8 mouse cellular contexts compared by ENCODE assay signal in the genomic region with DNA sequence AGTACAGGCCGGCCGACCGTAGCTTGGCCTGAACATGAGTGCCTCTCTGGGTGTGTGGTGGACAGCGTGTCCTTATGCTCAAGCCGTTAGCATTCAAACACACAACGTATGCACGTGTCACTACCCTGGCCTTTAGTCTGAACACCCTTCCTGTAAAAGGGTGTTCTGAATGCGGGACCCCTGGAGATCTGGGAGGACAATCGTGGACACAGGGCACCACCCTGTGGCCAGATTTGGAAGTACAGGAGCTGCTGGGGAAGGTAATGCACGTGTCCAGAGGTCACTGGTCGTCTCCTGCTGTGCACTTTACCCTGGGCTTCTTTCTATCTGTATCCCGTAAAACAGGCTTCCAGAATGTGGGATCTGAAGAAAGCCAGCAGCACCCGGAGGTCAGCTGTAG. TPM values are rescaled to one million over a fixed set of nuclear protein-coding genes. Genes with fewer than 3 reads are reported as not detected.
DNase-seq lines count a peak whose midpoint lies in the region; ATAC-seq and TF ChIP-seq lines count a peak whose summit lies in the region.

No protein-coding gene starts in this region.

- no peak for TF ChIP-seq POLR2A in cerebellum, adult 2 months (IDR thresholded peaks at IDR 0.05; ENCODE audit: borderline replicate concordance, insufficient read depth, low read length)

- H3K4me1 ChIP-seq in cerebellum, adult 2 months (ENCODE audit: control insufficient read depth, insufficient read depth, low read length): no peaks in the 10 kb centered on the region
- H3K4me1 ChIP-seq in intestine, embryonic 14.5 days (replicated peaks; ENCODE audit: control insufficient read depth, insufficient read depth, low read length): no peaks in the 10 kb centered on the region
- no peaks in the 10 kb centered on the region; the same call in none of the 2 replicates for H3K4me1 ChIP-seq in midbrain, embryonic 10.5 days

- intact Hi-C loops in left cerebral cortex, postnatal 25 days (cut with DNase I): loop anchor here (1.0 to 2.0 kb wide), 2 partner anchors 59 to 274 kb away; no protein-coding TSS in a partner anchor

- peak; percentile 99 for TF ChIP-seq CTCF in cerebellum, adult 2 months (IDR thresholded peaks at IDR 0.05; ENCODE audit: borderline replicate concordance, insufficient read depth, low read depth, low read length)

- 21% methylated on average over 13 of the region's 13 CpGs for WGBS in cerebellum, adult 2 months
- 26% methylated on average over 13 of the region's 13 CpGs for WGBS in intestine, embryonic 14.5 days
- 25% methylated on average over 13 of the region's 13 CpGs for WGBS in midbrain, embryonic 10.5 days

- no peak overlapping the region for H3K9ac ChIP-seq in intestine, embryonic 14.5 days (ENCODE audit: low read length)

- peak; percentile 45; the same call in 1 of the 2 replicates for ATAC-seq in intestine, embryonic 14.5 days (replicated peaks; ENCODE audit: low FRiP score, low TSS enrichment, low read depth)
- ATAC-seq in activated CD4-positive, CD25-positive, alpha-beta regulatory T cell, adult 4 months: no peak

- DNase-seq in NIH3T3 (ENCODE audit: low read depth): peak; percentile 84
- peak; percentile 65 to 81 for DNase-seq in cerebellum, adult 2 months
- peak; percentile 81 for DNase-seq in forelimb bud, embryonic 11.5 days (ENCODE audit: low read depth, low spot score)
- DNase-seq in intestine, embryonic 14.5 days (ENCODE audit: low spot score): peak; percentile 95
- DNase-seq in left cerebral cortex, postnatal 25 days (ENCODE audit: low spot score in 2 of 2): peak; percentile 60 to 71
- peak; percentile 76 for DNase-seq in midbrain, embryonic 10.5 days (ENCODE audit: low spot score)
- peak; percentile 87 for DNase-seq in right cerebral cortex, postnatal 4 days

- no peaks in the 10 kb centered on the region for H3K27me3 ChIP-seq in cerebellum, adult 2 months (ENCODE audit: control insufficient read depth, insufficient read depth, low read length)
- H3K27me3 ChIP-seq in intestine, embryonic 14.5 days (replicated peaks; ENCODE audit: control insufficient read depth, insufficient read depth, low read length): no peaks in the 10 kb centered on the region
- H3K27me3 ChIP-seq in midbrain, embryonic 10.5 days (ENCODE audit: low read depth, poor library complexity, severe bottlenecking): no peaks in the 10 kb centered on the region

- no peak overlapping the region for H3K4me3 ChIP-seq in cerebellum, adult 2 months (replicated peaks; ENCODE audit: insufficient read depth, low read depth, low read length)
- no peak overlapping the region for H3K4me3 ChIP-seq in intestine, embryonic 14.5 days (ENCODE audit: low read depth, low read length)
- H3K4me3 ChIP-seq in midbrain, embryonic 10.5 days: no peak overlapping the region

- no peak overlapping the region for H3K4me2 ChIP-seq in intestine, embryonic 14.5 days (ENCODE audit: low read length)

- peaks cover 13% of the 10 kb centered on the region for H3K36me3 ChIP-seq in intestine, embryonic 14.5 days (ENCODE audit: control insufficient read depth, insufficient read depth, low read length)
- peaks cover 15% of the 10 kb centered on the region for H3K36me3 ChIP-seq in midbrain, embryonic 10.5 days

- H3K27ac ChIP-seq in cerebellum, adult 2 months (ENCODE audit: insufficient read depth, low read length): no peak overlapping the region
- no peak overlapping the region for H3K27ac ChIP-seq in intestine, embryonic 14.5 days (ENCODE audit: low read depth)
- no peak overlapping the region for H3K27ac ChIP-seq in midbrain, embryonic 10.5 days (replicated peaks)

- H3K9me3 ChIP-seq in intestine, embryonic 14.5 days (ENCODE audit: control insufficient read depth, low read length): no peaks in the 10 kb centered on the region
- H3K9me3 ChIP-seq in midbrain, embryonic 10.5 days (replicated peaks): no peaks in the 10 kb centered on the region

RNA-seq across cellular contexts. Expression of a gene that starts 3.0 kb away (rescaled TPM):
- polyA plus RNA-seq in cerebellum, adult 2 months (2012; rRNA removed): 4.9 and 7.9 TPM in 2 replicates
- polyA plus RNA-seq in intestine, embryonic 14.5 days (2014; fragmentation: Nextera tagmentation; extraction: Ambion mirVana): 0.62 and 0.83 TPM in 2 replicates
- total RNA-seq in left cerebral cortex, postnatal 25 days (2021): 1 to 10 TPM in 1 of 2 experiments, not detected in 1; 1.2 TPM
- not detected in 2 replicates for polyA plus RNA-seq in midbrain, embryonic 10.5 days (2016; fragmentation: Nextera tagmentation; extraction: Ambion mirVana)
- not detected for polyA plus RNA-seq in activated CD4-positive, CD25-positive, alpha-beta regulatory T cell, adult 4 months (2017; shearing (Covaris generic))

RNA-seq across cellular contexts. Expression of a gene that starts 17.5 kb away (rescaled TPM):
- 0.18 and 0.54 TPM in 2 replicates for polyA plus RNA-seq in cerebellum, adult 2 months (2012; rRNA removed)
- 12.5 and 18.4 TPM in 2 replicates for polyA plus RNA-seq in intestine, embryonic 14.5 days (2014; fragmentation: Nextera tagmentation; extraction: Ambion mirVana)
- total RNA-seq in left cerebral cortex, postnatal 25 days (2021): under 1 TPM; 0.41 to 0.73 TPM
- 0.05 and 0.07 TPM in 2 replicates for polyA plus RNA-seq in midbrain, embryonic 10.5 days (2016; fragmentation: Nextera tagmentation; extraction: Ambion mirVana)
- polyA plus RNA-seq in activated CD4-positive, CD25-positive, alpha-beta regulatory T cell, adult 4 months (2017; shearing (Covaris generic)): not detected

RNA-seq across cellular contexts. Expression of a gene that starts 21.1 kb away (rescaled TPM):
- polyA plus RNA-seq in cerebellum, adult 2 months (2012; rRNA removed): 93.6 and 99.4 TPM in 2 replicates
- polyA plus RNA-seq in intestine, embryonic 14.5 days (2014; fragmentation: Nextera tagmentation; extraction: Ambion mirVana): 24.7 and 25.3 TPM in 2 replicates
- 10 to 100 TPM; 77.1 to 78.2 TPM for total RNA-seq in left cerebral cortex, postnatal 25 days (2021)
- 29.2 and 31.8 TPM in 2 replicates for polyA plus RNA-seq in midbrain, embryonic 10.5 days (2016; fragmentation: Nextera tagmentation; extraction: Ambion mirVana)
- polyA plus RNA-seq in activated CD4-positive, CD25-positive, alpha-beta regulatory T cell, adult 4 months (2017; shearing (Covaris generic)): 1 to 10 TPM; 5.9 to 8.0 TPM

RNA-seq across cellular contexts. Expression of a gene that starts 21.4 kb away (rescaled TPM):
- 107 and 109 TPM in 2 replicates for polyA plus RNA-seq in cerebellum, adult 2 months (2012; rRNA removed)
- 151 and 154 TPM in 2 replicates for polyA plus RNA-seq in intestine, embryonic 14.5 days (2014; fragmentation: Nextera tagmentation; extraction: Ambion mirVana)
- total RNA-seq in left cerebral cortex, postnatal 25 days (2021): 100 to 1,000 TPM; 116 TPM
- 343 and 348 TPM in 2 replicates for polyA plus RNA-seq in midbrain, embryonic 10.5 days (2016; fragmentation: Nextera tagmentation; extraction: Ambion mirVana)
- 100 to 1,000 TPM; 110 to 160 TPM for polyA plus RNA-seq in activated CD4-positive, CD25-positive, alpha-beta regulatory T cell, adult 4 months (2017; shearing (Covaris generic))

RNA-seq across cellular contexts. Expression of a gene that starts 38.0 kb away (rescaled TPM):
- polyA plus RNA-seq in cerebellum, adult 2 months (2012; rRNA removed): 5.6 and 6.6 TPM in 2 replicates
- polyA plus RNA-seq in intestine, embryonic 14.5 days (2014; fragmentation: Nextera tagmentation; extraction: Ambion mirVana): 26.9 and 29.2 TPM in 2 replicates
- 1 to 10 TPM; 4.7 to 6.3 TPM for total RNA-seq in left cerebral cortex, postnatal 25 days (2021)
- polyA plus RNA-seq in midbrain, embryonic 10.5 days (2016; fragmentation: Nextera tagmentation; extraction: Ambion mirVana): 15.4 and 17.1 TPM in 2 replicates
- 10 to 100 TPM; 15.2 to 15.6 TPM for polyA plus RNA-seq in activated CD4-positive, CD25-positive, alpha-beta regulatory T cell, adult 4 months (2017; shearing (Covaris generic))
